Mouse (Mus musculus) ES-E14 (cell line): ENCODE measurements around the gene Nars2. TPM values are rescaled to one million over a fixed set of nuclear protein-coding genes. Genes with fewer than 3 reads are reported as not detected.

Experiments
- DNase-seq: peaks from one replicate; pipeline ENCODE4 v3.0.0-alpha.2; 2013; ENCODE audit warnings: low read depth, low spot score
- H3K27ac ChIP-seq: 2 replicates; pipeline ENCODE4 v1.5.1; 2012; ENCODE audit warnings: low read depth, mild to moderate bottlenecking, low read length, moderate library complexity, mixed read lengths; ENCODE audit not compliant: poor library complexity, insufficient read depth, severe bottlenecking
- H3K36me3 ChIP-seq: 2 replicates; pipeline ENCODE4 v1.6.1; 2012; ENCODE audit warnings: mild to moderate bottlenecking, low read length, moderate library complexity, mixed read lengths; ENCODE audit not compliant: control insufficient read depth, poor library complexity, insufficient read depth, severe bottlenecking
- H3K4me1 ChIP-seq, 2 experiments: fragments of 150-350 bp in 1 of 2; sonication (generic) in 1 of 2; 2 replicates each; pipeline ENCODE4 v1.6.1; 2012; ENCODE audit warnings: low read length in 2 of 2, mild to moderate bottlenecking in 1 of 2, mixed read lengths in 1 of 2; ENCODE audit not compliant: control insufficient read depth in 2 of 2, insufficient read depth in 2 of 2, poor library complexity in 1 of 2
- H3K4me3 ChIP-seq, 2 experiments: fragments of 150-350 bp in 1 of 2; sonication (generic) in 1 of 2; 2 replicates each; pipeline ENCODE4 v1.5.1; 2012; ENCODE audit warnings: low read length in 2 of 2, low read depth in 1 of 2, mild to moderate bottlenecking in 1 of 2, mixed read lengths in 1 of 2; ENCODE audit not compliant: insufficient read depth in 1 of 2, poor library complexity in 1 of 2, severe bottlenecking in 1 of 2
- H3K9ac ChIP-seq: 2 replicates; pipeline ENCODE4 v1.6.1; 2012; ENCODE audit warnings: low read depth, mild to moderate bottlenecking, low read length, mixed read lengths; ENCODE audit not compliant: poor library complexity, insufficient read depth, severe bottlenecking
- H3K9me3 ChIP-seq: fragments of 150-350 bp; sonication (generic); 2 replicates; pipeline ENCODE4 v1.6.1; 2012; ENCODE audit warnings: low read depth, mild to moderate bottlenecking, low read length; ENCODE audit not compliant: control insufficient read depth, insufficient read depth
- CHD2 ChIP-seq: IDR thresholded peaks from 2 replicates; pipeline ENCODE4 v1.6.1; 2014; ENCODE audit warnings: mild to moderate bottlenecking, low read depth, low read length, inconsistent platforms
- HCFC1 ChIP-seq: IDR thresholded peaks from 2 replicates; pipeline ENCODE4 v1.6.1; 2012; ENCODE audit warnings: low read length, inconsistent platforms, borderline replicate concordance; ENCODE audit not compliant: insufficient read depth
- MAFK ChIP-seq: IDR thresholded peaks from 2 replicates; pipeline ENCODE4 v1.6.1; 2014; ENCODE audit warnings: mild to moderate bottlenecking, low read depth, low read length, inconsistent platforms; ENCODE audit not compliant: insufficient read depth
- ZC3H11A ChIP-seq: IDR thresholded peaks from 2 replicates; pipeline ENCODE4 v1.6.1; 2012; ENCODE audit warnings: low read depth, mild to moderate bottlenecking, inconsistent platforms, low read length, borderline replicate concordance
- ZNF384 ChIP-seq: IDR thresholded peaks from 2 replicates; pipeline ENCODE4 v1.6.1; 2012; ENCODE audit warnings: low read depth, low read length, inconsistent platforms
- in situ Hi-C, 2 experiments: fragments of 600-800 bp; cut with MboI; formaldehyde crosslinking; loops; one replicate each; pipeline ENCODE4 v1.15.1; 2025; ENCODE audit warnings: low sequenced_read_pairs in 2 of 2, inconsistent platforms in 1 of 2; ENCODE audit not compliant: unreplicated experiment in 2 of 2
- total RNA-seq: library from RNA; depleted of rRNA; stranded (reverse); fragments of 300-350 nt; gene quantifications from 2 replicates; pipeline ENCODE4 v1.2.3, GENCODE M21; 2012; rRNA removed

The Nars2 gene
- total RNA-seq, 1 experiment: 9.0 TPM

DNA sequence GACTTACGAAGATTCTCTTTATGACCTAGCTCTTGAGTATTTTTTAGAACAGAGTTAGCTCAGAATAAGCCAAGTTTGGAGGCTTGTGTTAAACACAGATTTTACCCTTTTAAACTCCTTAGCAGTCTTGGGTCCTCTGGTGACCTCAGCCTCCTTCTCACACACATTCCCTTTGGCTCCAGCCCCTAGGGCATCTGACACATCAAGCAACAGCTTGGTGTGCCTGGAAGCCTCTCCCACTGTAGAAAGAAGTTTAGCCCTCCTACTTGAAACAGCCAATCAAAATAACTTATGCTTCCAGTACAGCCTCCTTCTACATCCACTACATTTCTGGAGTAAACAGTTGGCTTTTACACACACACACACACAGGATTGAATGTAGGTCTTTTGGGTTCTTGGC, 132.9 kb downstream of the Nars2 start:
- Histone ChIP-seq H3K27ac (no peak overlapping the region), H3K9me3 (no peaks in the 10 kb centered on the region), H3K4me3 (no peak overlapping the region), H3K36me3 (no peaks in the 10 kb centered on the region), H3K9ac (no peak overlapping the region), H3K4me1 (no peaks in the 10 kb centered on the region)
- in situ Hi-C loops: loop anchor here in 1 of 2 experiments (10.0 kb wide), 1 partner anchor 109 kb away; no protein-coding TSS in a partner anchor
- no peak for DNase-seq
- TF ChIP-seq HCFC1: no peak
- no peak for TF ChIP-seq MAFK
- TF ChIP-seq ZC3H11A: no peak
- no peak for TF ChIP-seq CHD2
- TF ChIP-seq ZNF384: no peak

DNA sequence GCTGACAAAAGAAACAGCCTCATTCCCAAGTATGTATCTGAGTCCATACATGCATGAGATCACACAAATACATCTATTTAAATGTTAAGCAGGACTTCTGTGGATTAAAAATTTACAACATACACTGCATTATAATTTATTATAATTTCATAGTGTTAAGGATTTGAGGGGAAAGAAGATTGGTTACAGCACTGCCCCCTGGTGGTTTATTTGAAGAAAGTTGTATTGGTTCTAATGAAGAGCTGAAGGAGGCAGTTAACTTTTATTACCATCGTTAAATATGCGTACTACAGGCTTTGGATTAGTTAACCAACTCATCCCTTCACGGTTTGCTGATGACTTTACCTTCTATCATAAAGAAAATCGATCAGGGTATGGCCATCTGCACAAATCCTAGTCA, 134.0 kb downstream of the Nars2 start:
- Histone ChIP-seq H3K4me1 (no peaks in the 10 kb centered on the region), H3K27ac (no peak overlapping the region), H3K9me3 (no peaks in the 10 kb centered on the region), H3K36me3 (no peaks in the 10 kb centered on the region), H3K9ac (no peak overlapping the region), H3K4me3 (no peak overlapping the region)
- in situ Hi-C loops: loop anchor here in 1 of 2 experiments (10.0 kb wide), 1 partner anchor 110 kb away; no protein-coding TSS in a partner anchor
- TF ChIP-seq ZNF384 (no peak), MAFK (no peak), CHD2 (no peak)
- DNase-seq: peak; percentile 25

DNA sequence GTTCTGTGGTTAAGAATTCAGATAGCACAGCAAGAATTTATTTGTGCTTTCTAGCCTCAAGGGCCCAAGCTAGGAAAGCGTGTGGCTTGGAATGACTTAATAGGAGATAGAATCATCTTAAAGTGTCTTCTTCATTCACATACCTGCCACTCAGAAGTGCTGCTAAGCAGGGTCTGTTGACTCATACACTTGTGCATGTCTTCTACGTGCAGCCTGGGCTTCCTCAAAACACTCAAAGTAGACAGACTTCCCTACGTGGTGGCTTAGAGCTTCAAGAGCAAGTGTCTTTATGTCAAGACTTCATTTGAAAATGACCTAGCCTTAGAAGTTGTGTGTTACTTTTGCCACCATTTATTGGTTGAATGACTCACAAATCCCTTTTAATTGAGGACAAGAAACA, 142.9 kb downstream of the Nars2 start:
- no peaks in the 10 kb centered on the region for H3K36me3 ChIP-seq
- in situ Hi-C loops: no loop called here

DNA sequence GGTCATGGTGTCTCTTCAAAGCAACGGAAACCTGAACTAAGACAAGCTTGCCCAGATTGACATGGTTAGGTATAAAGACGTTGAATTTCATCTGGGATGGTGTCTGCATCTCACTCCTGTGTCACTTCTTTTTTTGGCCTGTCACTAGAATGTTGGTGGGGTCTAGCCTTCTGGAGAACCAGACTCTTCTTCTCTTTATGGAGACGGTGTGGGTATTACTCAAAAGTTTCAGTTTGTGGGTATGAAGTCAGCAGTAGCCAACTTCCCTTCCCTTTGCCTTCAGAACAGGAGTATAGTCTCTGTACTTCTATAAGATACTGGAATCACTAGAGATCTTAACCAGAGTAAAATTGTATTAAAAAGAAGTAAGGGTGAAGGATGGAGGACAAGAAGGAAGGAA, 156.8 kb downstream of the Nars2 start:
- TF ChIP-seq ZNF384: no peak
- TF ChIP-seq ZC3H11A: no peak
- no peak for TF ChIP-seq HCFC1
- no peak for TF ChIP-seq CHD2
- TF ChIP-seq MAFK: no peak
- Histone ChIP-seq H3K27ac (no peak overlapping the region), H3K9ac (no peak overlapping the region), H3K4me3 (no peak overlapping the region), H3K9me3 (no peaks in the 10 kb centered on the region), H3K4me1 (no peaks in the 10 kb centered on the region), H3K36me3 (no peaks in the 10 kb centered on the region)
- DNase-seq: no peak
- in situ Hi-C loops: no loop called here

More for the DNA sequence above, 142.9 kb downstream of the Nars2 start:
- Histone ChIP-seq H3K9ac (no peak overlapping the region), H3K9me3 (no peaks in the 10 kb centered on the region), H3K4me3 (no peak overlapping the region), H3K4me1 (no peaks in the 10 kb centered on the region), H3K27ac (no peak overlapping the region)
- DNase-seq: no peak
- TF ChIP-seq CHD2 (no peak), ZC3H11A (no peak), MAFK (no peak), ZNF384 (no peak), HCFC1 (no peak)

Other genes with a start within 250 kb of the Nars2 start
- gene Gab2, start 130.1 kb downstream of the Nars2 start, total RNA-seq: 0.53 and 1.1 TPM in 2 replicates